Mouse (Mus musculus) hindbrain, postnatal 0 days (tissue): Measurements from ENCODE around the gene Cfl2. TPM values are rescaled to one million over a fixed set of nuclear protein-coding genes. Genes with fewer than 3 reads are reported as not detected.
"Not testable (repeated sequence)": the region's sequence is repeated elsewhere in the genome, so short reads cannot be mapped to it uniquely, and the experiment has no call there.

Source experiments
- ATAC-seq: fragments of 200-750 bp; cut with Nextera tagmentation; 2 replicates; pipeline ENCODE4 v1.8.0; 2017; ENCODE audit warnings: mild to moderate bottlenecking, moderate TSS enrichment, moderate library complexity
- DNase-seq: peaks from one replicate; pipeline ENCODE4 v3.0.0-alpha.2; 2015; ENCODE audit warnings: low spot score
- H3K27ac ChIP-seq: fragments of 300-500 bp; sonication (generic); 2 replicates; pipeline ENCODE4 v1.5.1; 2014; ENCODE audit warnings: mild to moderate bottlenecking
- H3K27me3 ChIP-seq: fragments of 300-500 bp; sonication (generic); 2 replicates; pipeline ENCODE4 v1.6.1; 2014; ENCODE audit warnings: low read length, mixed read lengths; ENCODE audit not compliant: insufficient read depth
- H3K36me3 ChIP-seq: fragments of 300-500 bp; sonication (generic); 2 replicates; pipeline ENCODE4 v1.6.1; 2014; ENCODE audit warnings: low read length, mixed read lengths; ENCODE audit not compliant: insufficient read depth
- H3K4me1 ChIP-seq: fragments of 300-500 bp; sonication (generic); 2 replicates; pipeline ENCODE4 v1.6.1; 2014; ENCODE audit warnings: antibody characterized with exemption, low read length, mixed read lengths; ENCODE audit not compliant: insufficient read depth
- H3K4me2 ChIP-seq: fragments of 300-500 bp; sonication (generic); 2 replicates; pipeline ENCODE4 v1.6.1; 2014; ENCODE audit warnings: low read depth, mild to moderate bottlenecking, low read length, moderate library complexity, mixed read lengths
- H3K4me3 ChIP-seq: fragments of 300-500 bp; sonication (generic); 2 replicates; pipeline ENCODE4 v1.5.1; 2014; ENCODE audit warnings: low read length
- H3K9ac ChIP-seq: fragments of 300-500 bp; sonication (generic); replicated peaks from 2 replicates; pipeline ENCODE4 v1.6.1; 2014; ENCODE audit warnings: mild to moderate bottlenecking, low read length, moderate library complexity, mixed read lengths
- H3K9me3 ChIP-seq: fragments of 300-500 bp; sonication (generic); 2 replicates; pipeline ENCODE4 v1.6.1; 2016; ENCODE audit warnings: low read length, mixed read lengths
- CTCF ChIP-seq: IDR thresholded peaks from 2 replicates; pipeline ENCODE4 v1.5.1; 2016; ENCODE audit warnings: antibody characterized with exemption, control low read depth, low read depth
- WGBS: fragments of 180-500 bp; shearing (Covaris S2); extraction: QIAGEN DNeasy Blood & Tissue Kit; methylation state at CpG from one replicate; pipeline ENCODE4 v1.1.7; 2014; 5-methylcytosine and 5-hydroxymethylcytosine counted together
- polyA plus RNA-seq: library from polyadenylated mRNA; unstranded; fragments of >200 nt; fragmentation: Nextera tagmentation; extraction: Ambion mirVana; gene quantifications from 2 replicates; pipeline ENCODE4 v1.2.1, GENCODE M21; 2015
- total RNA-seq: library from RNA; depleted of rRNA; stranded (reverse); fragments of >200 nt; gene quantifications from 2 replicates; pipeline ENCODE4 v1.2.3, GENCODE M21; 2014; rRNA removed

The Cfl2 gene
- 162 and 184 TPM in 2 replicates for total RNA-seq
- polyA plus RNA-seq, result 255 and 262 TPM in 2 replicates

DNA sequence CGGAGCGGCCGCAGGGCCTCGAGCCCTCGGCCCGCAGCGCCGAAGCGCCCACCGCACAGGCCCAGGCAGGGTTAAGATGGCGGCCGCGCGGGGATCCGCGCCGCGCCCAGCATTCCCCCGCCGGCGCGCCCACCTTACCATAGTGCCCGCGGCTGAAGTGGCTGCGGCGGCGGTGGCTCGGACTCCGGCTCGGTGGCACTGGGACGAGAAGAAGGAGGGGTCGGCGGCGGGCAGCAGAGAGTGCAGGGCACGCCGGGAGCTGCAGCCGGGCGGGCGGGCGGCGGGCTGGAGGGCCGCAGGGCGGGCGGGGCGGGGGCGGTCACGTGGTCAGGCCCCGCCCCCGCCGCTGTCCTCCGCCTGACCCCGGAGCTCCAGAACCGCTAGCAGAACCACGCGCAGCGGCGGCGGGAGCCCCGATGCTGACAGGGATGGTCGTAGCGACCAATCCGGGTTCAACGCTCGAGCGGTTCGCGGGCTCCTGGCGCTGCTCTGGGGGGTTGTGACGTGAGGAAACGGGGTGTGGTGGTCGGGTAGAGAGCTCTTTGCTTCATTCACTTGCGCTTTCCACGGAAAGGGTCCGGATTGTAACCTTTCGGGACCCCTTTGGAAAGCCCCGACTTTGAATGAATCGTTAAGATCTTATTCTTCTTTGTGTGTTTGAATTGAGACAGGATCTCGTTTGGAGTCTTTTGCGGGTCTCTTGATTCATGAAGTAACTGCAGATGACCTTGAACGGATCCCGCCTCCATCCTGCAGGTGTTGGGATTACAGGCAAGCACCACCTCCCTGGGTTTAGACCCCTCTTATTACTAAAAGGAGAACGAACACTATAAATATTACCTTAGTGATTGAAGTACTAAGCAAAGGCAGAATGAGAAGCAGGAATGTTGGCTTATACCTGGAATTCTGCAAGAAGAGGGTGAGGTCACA is at the start of gene Cfl2:
Gene Cfl2 (minus strand): TSS at position 272 of the 930 bp plus-strand sequence.
- ATAC-seq (peak; percentile 96), DNase-seq (peak; percentile 90)
- peak within 1 kb of the TSS; percentile 97 for H3K9ac ChIP-seq
- H3K4me3 ChIP-seq, result peak within 1 kb of the TSS; percentile 80
- no peaks in the 10 kb centered on the region for H3K9me3 ChIP-seq
- 1% methylated on average over 69 of the region's 82 CpGs for WGBS
- 0 out of 2 replicates have a peak, but pooled peaks cover 5% of the 10 kb centered on the region for H3K36me3 ChIP-seq
- peak; percentile 44 for TF ChIP-seq CTCF
- peak within 1 kb of the TSS; percentile 99 for H3K27ac ChIP-seq
- H3K27me3 ChIP-seq, result no peaks in the 10 kb centered on the region
- peak within 1 kb of the TSS; percentile 73 for H3K4me2 ChIP-seq
- peaks cover 7% of the 10 kb centered on the region; the same call in 1 of the 2 replicates for H3K4me1 ChIP-seq

- no peak overlapping the region for H3K27ac ChIP-seq
- H3K27me3 ChIP-seq, result no peaks in the 10 kb centered on the region
- peaks cover 8% of the 10 kb centered on the region; the same call in 1 of the 2 replicates for H3K36me3 ChIP-seq
- ATAC-seq (no peak), DNase-seq (no peak)
- WGBS, result 91% methylated on average over 3 of the region's 3 CpGs
- no peaks in the 10 kb centered on the region for H3K9me3 ChIP-seq
- H3K4me3 ChIP-seq, result no peak overlapping the region
- no peak for TF ChIP-seq CTCF
- H3K4me1 ChIP-seq, result no peaks in the 10 kb centered on the region
- H3K9ac ChIP-seq, result no peak overlapping the region
- no peak overlapping the region for H3K4me2 ChIP-seq
Measured at GRCm38 (mm10) chr12:54910387-54910786, 47.7 kb upstream of the Cfl2 start.

- not testable (repeated sequence) for H3K4me3 ChIP-seq, ATAC-seq, DNase-seq, H3K9me3 ChIP-seq, H3K4me1 ChIP-seq, H3K27me3 ChIP-seq, H3K27ac ChIP-seq, H3K4me2 ChIP-seq, H3K36me3 ChIP-seq, H3K9ac ChIP-seq
- WGBS, result 57% methylated on average over 1 of the region's 2 CpGs
Measured at GRCm38 (mm10) chr12:54892559-54892958, 29.9 kb upstream of the Cfl2 start.

GRCm38 (mm10) chr12:54890426-54890825 is 27.7 kb upstream of the Cfl2 start:
- no peaks in the 10 kb centered on the region for H3K4me1 ChIP-seq
- H3K9ac ChIP-seq, result no peak overlapping the region
- no peaks in the 10 kb centered on the region for H3K9me3 ChIP-seq
- H3K36me3 ChIP-seq, result no peaks in the 10 kb centered on the region
- 92% methylated on average over 2 of the region's 2 CpGs for WGBS
- no peak for TF ChIP-seq CTCF
- DNase-seq, result no peak
- no peak for ATAC-seq
- no peaks in the 10 kb centered on the region for H3K27me3 ChIP-seq
- no peak overlapping the region for H3K27ac ChIP-seq
- H3K4me2 ChIP-seq, result no peak overlapping the region
- H3K4me3 ChIP-seq, result no peak overlapping the region

- H3K27me3 ChIP-seq, result no peaks in the 10 kb centered on the region
- DNase-seq (no peak), ATAC-seq (no peak)
- H3K4me2 ChIP-seq, result no peak overlapping the region
- WGBS, result 85% methylated on average over 4 of the region's 4 CpGs
- no peaks in the 10 kb centered on the region for H3K9me3 ChIP-seq
- H3K9ac ChIP-seq, result no peak overlapping the region
- H3K4me3 ChIP-seq, result no peak overlapping the region
- TF ChIP-seq CTCF, result no peak
- H3K36me3 ChIP-seq, result no peaks in the 10 kb centered on the region
- no peak overlapping the region for H3K27ac ChIP-seq
- H3K4me1 ChIP-seq, result no peaks in the 10 kb centered on the region
Measured at GRCm38 (mm10) chr12:54887580-54888127, 25.0 kb upstream of the Cfl2 start.

DNA sequence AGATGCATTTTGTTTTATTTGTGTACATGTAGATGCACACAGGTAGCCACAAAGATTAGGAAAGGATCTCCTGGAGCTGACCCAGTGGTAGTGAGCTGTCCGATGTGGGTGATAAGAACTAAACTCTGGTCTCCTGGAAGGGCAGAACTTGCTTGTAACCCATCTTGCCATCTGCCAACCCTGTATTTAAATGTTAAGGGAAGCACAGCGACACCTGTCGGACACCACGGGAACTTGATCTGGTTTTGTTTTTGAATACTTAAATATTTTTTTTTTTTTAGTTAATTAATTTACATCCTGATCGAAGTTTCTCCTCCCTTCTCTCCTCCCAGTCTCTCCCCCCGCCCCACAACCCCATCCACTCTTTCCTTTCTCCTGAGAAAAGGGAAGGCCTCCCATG is 17.0 kb upstream of the Cfl2 start:
- Histone ChIP-seq H3K27me3 (no peaks in the 10 kb centered on the region), H3K9me3 (no peaks in the 10 kb centered on the region), H3K4me3 (no peak overlapping the region), H3K36me3 (no peaks in the 10 kb centered on the region), H3K4me1 (no peaks in the 10 kb centered on the region), H3K9ac (no peak overlapping the region), H3K4me2 (no peak overlapping the region), H3K27ac (no peak overlapping the region)
- ATAC-seq, result no peak
- TF ChIP-seq CTCF, result peak; percentile 74
- DNase-seq, result peak; percentile 80
- WGBS, result 13% methylated on average over 5 of the region's 6 CpGs

- 76% methylated on average over 5 of the region's 5 CpGs for WGBS
- no peak for ATAC-seq
Measured at GRCm38 (mm10) chr12:54879211-54879610, 16.5 kb upstream of the Cfl2 start.

More at GRCm38 (mm10) chr12:54879211-54879610, 16.5 kb upstream of the Cfl2 start:
- Histone ChIP-seq H3K4me2 (no peak overlapping the region), H3K27ac (no peak overlapping the region), H3K9me3 (no peaks in the 10 kb centered on the region), H3K4me3 (no peak overlapping the region), H3K9ac (no peak overlapping the region), H3K4me1 (no peaks in the 10 kb centered on the region), H3K27me3 (no peaks in the 10 kb centered on the region), H3K36me3 (no peaks in the 10 kb centered on the region)
- DNase-seq, result no peak
- TF ChIP-seq CTCF, result no peak
